Mouse (Mus musculus): ENCODE measurements at regions not wholly inside any gene's neighbourhood (a gene's known extent, or its start where the extent isn't known, plus 50 kb on each side); places are given as distances from the start of the nearest gene placed in this dataset.

DNA sequence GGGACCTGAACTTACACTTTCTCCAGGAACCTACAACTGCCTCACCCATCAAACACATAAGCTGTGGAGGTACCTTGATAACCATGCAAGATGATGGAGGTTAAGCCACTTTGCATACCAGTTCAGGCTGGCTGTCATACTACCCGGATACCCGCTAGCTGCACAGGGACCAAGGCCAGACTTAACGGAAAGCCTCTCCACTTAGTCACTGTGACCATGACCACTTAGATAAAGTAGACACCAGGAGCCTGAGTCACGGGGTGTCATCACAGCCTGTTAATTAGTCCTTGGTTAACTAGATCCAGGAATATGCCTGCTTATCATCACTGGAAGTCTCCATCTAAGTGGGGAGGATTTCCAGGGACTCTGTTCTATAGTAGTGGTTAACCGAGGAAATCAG, 124.7 kb downstream of the Aipl1 start:
- Histone ChIP-seq H3K4me2 (no peak overlapping the region), H3K9ac (no peak overlapping the region), H3K9me3 (no peaks in the 10 kb centered on the region), H3K27ac (no peak overlapping the region), H3K27me3 (no peaks in the 10 kb centered on the region), H3K4me3 (replicated peaks) (no peak overlapping the region), H3K36me3 (replicated peaks) (no peaks in the 10 kb centered on the region), H3K4me1 (no peaks in the 10 kb centered on the region)
- ATAC-seq (ENCODE audit: low FRiP score): no peak
- 88% methylated on average over 5 of the region's 5 CpGs for WGBS

DNA sequence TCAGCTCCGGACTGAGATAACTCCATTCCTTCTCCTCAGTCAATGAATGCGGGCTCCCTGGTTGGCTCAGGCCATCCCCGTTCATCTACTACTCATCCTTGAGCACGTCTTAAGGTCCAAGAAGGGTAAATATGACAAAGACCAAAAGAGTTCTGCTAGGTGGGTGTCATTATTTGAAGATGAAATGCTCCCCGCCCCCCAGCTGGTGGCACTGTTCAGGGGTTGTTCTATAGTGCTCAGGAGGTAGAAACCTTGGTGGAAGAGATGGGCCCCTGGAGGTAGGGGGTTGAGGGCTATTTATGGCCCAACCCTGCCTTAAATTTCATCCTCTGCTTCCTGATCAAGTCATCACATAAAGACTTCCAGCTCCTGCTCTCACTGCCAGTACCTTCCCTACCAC, 126.0 kb downstream of the Aipl1 start:
- 89% methylated on average over 5 of the region's 5 CpGs for WGBS
- no peak overlapping the region for H3K4me3 ChIP-seq (replicated peaks)
- no peaks in the 10 kb centered on the region for H3K27me3 ChIP-seq
- no peak overlapping the region for H3K9ac ChIP-seq
- H3K9me3 ChIP-seq: no peaks in the 10 kb centered on the region
- H3K27ac ChIP-seq: no peak overlapping the region
- no peak overlapping the region for H3K4me2 ChIP-seq
- no peaks in the 10 kb centered on the region for H3K4me1 ChIP-seq
- no peak for ATAC-seq (ENCODE audit: low FRiP score)
- H3K36me3 ChIP-seq (replicated peaks): no peaks in the 10 kb centered on the region

DNA sequence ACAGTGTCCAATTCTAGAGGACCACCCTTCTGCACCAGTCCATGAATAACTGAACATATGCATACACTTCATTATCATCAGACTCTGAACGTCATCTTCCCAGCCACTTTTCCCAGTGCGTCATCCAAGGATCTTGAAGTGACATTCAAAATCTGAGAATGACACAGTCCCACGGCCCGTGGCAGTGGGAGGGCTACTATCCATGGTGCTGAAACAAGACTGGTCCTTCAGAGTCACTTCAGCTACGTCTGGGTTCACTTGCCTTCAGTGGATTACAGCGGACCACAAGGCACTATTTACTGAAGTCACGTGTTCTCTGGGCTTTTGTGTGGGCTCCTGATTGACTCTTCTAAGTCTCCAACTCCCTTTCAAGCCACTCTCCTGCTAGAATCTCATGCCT, 128.7 kb downstream of the Aipl1 start:
- Histone ChIP-seq H3K27ac (no peak overlapping the region), H3K27me3 (no peaks in the 10 kb centered on the region), H3K4me1 (no peaks in the 10 kb centered on the region), H3K4me3 (replicated peaks) (no peak overlapping the region), H3K4me2 (no peak overlapping the region), H3K9me3 (no peaks in the 10 kb centered on the region), H3K9ac (no peak overlapping the region), H3K36me3 (replicated peaks) (no peaks in the 10 kb centered on the region)
- ATAC-seq (ENCODE audit: low FRiP score): no peak
- 30% methylated on average over 7 of the region's 7 CpGs for WGBS

DNA sequence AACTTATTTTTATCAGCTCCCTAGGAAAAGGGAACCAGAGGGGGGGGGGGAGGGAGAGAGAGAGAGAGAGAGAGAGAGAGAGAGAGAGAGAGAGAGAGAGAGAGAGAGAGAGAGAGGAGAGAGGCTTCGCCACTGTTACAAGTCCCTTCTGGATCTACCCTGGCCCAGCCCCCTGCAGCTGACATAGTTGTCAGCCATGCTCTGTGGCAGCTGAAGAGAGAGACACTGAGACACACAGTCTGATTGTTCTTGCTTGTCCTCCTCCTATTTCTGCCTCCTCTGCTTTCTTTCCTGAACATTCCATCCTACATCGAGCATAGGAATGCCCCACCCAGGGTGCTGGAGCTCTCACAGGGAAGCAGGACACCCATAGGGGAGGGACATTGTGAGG, 134.3 kb downstream of the Aipl1 start:
- peak; percentile 68; the same call in 1 of the 2 replicates for ATAC-seq (ENCODE audit: low FRiP score)
- Histone ChIP-seq H3K27ac (peak overlapping the region; percentile 47; the same call in 1 of the 2 replicates), H3K4me1 (peaks cover 13% of the 10 kb centered on the region), H3K9me3 (no peaks in the 10 kb centered on the region), H3K9ac (no peak overlapping the region), H3K4me3 (replicated peaks) (no peak overlapping the region), H3K27me3 (no peaks in the 10 kb centered on the region), H3K36me3 (replicated peaks) (no peaks in the 10 kb centered on the region), H3K4me2 (no peak overlapping the region)
- WGBS: 52% methylated on average over 2 of the region's 2 CpGs

DNA sequence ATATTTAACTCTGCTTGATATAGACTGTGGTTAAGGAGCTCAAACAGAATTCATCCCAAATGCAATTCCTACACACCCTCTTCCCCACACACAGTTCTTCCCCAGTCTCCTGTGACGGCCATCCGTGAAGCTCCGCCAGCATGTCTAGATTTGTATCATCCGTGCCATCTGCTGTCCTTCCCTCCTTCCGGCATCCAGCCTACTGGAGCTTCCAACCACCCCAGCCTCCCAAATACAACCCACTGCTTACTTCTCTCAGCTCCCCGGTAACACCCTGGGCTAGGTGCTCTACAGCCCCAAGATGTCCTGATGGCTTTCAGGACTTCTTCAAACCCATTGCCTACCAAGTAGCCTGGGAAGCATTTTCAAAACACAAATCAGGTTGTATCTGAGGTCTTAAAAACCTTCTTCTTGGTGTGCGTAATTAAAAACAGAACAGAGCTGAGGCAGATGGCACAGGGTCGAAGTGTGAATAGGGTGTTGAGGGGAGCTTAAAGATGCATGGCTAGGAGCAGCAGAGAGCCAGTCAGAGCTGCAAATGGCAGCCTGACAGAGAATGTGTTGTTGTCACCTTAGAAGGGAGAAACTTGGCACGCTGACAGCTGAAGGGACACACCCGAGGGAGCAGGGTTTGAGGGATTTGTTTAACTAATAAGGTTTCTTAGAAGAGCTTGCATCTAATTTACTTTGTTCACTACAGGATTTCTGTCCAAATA, 134.8 kb downstream of the Aipl1 start:
- WGBS: 61% methylated on average over 10 of the region's 10 CpGs
- no peaks in the 10 kb centered on the region for H3K36me3 ChIP-seq (replicated peaks)
- no peak overlapping the region for H3K4me2 ChIP-seq
- no peak overlapping the region for H3K4me3 ChIP-seq (replicated peaks)
- H3K9me3 ChIP-seq: no peaks in the 10 kb centered on the region
- no peaks in the 10 kb centered on the region for H3K27me3 ChIP-seq
- H3K27ac ChIP-seq: peak overlapping the region; percentile 74; the same call in 1 of the 2 replicates
- ATAC-seq (ENCODE audit: low FRiP score): peak; percentile 69; the same call in 1 of the 2 replicates
- H3K9ac ChIP-seq: no peak overlapping the region
- peaks cover 13% of the 10 kb centered on the region for H3K4me1 ChIP-seq

DNA sequence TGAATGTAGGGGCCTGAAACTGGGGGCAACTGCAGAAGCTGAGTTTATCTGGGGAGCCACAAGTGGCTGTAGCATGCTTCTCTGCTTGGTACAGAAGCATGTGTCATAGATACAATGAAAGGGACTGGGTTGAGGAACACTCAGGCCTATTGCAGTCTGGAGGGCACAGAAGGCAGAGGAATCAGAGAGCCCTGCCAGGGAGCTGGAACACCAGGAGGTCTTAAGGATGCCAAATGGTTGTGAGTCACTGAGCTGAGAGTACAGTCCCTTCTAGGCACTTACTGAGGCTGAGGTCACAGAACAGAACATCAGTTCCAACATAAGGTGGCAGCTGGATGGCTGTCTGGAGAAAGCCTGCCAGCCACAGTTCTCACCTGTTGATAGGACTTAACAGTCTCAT, 136.5 kb downstream of the Aipl1 start:
- no peak for ATAC-seq (ENCODE audit: low FRiP score)
- Histone ChIP-seq H3K4me2 (no peak overlapping the region), H3K36me3 (replicated peaks) (no peaks in the 10 kb centered on the region), H3K9me3 (no peaks in the 10 kb centered on the region), H3K4me1 (peaks cover 13% of the 10 kb centered on the region), H3K27ac (no peak overlapping the region), H3K27me3 (no peaks in the 10 kb centered on the region), H3K9ac (no peak overlapping the region), H3K4me3 (replicated peaks) (no peak overlapping the region)

DNA sequence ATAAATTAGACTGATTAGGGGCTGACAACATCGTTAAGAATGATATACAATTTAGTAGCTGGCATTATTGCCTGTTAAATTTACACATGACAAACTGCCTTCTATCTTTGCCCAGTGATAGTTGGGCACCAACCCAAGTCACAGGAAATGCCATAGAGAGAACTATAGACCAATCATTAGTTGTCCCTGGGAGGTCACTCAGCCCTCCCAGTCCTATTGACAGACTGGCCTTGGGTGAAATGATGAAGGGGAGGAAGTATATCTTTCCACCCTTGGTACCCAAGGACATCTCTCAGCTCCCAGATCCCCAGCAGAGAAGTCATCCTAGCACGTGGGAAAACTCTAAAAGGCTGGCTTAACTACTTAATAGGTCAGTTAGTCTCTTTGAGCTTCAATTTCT, 139.8 kb downstream of the Aipl1 start:
- no peak for ATAC-seq (ENCODE audit: low FRiP score)
- no peak overlapping the region for H3K4me2 ChIP-seq
- WGBS: 56% methylated on average over 2 of the region's 2 CpGs
- H3K27me3 ChIP-seq: no peaks in the 10 kb centered on the region
- no peak overlapping the region for H3K27ac ChIP-seq
- no peaks in the 10 kb centered on the region for H3K36me3 ChIP-seq (replicated peaks)
- no peak overlapping the region for H3K9ac ChIP-seq
- H3K4me3 ChIP-seq (replicated peaks): no peak overlapping the region
- H3K4me1 ChIP-seq: peaks cover 4% of the 10 kb centered on the region
- no peaks in the 10 kb centered on the region for H3K9me3 ChIP-seq

DNA sequence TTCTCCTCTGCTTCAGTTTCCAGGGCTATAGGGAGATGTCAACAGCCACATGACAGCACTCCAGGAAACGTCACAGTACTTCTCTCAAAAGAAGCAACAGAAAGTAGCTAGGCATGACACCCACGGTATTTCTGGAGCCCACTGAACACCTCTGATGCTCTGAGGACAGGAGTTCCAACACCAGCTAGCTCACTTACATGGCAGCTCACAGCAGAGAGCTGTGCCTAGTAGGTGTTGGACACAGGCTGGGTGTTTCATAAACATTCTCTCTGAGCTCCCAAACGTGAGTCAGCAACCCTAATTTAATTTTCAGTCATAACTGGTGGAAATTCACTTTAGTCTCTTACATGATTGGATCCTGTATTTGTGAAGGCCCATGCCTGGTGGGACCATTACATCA, 140.2 kb downstream of the Aipl1 start:
- H3K36me3 ChIP-seq (replicated peaks): no peaks in the 10 kb centered on the region
- H3K4me2 ChIP-seq: no peak overlapping the region
- ATAC-seq (ENCODE audit: low FRiP score): no peak
- no peak overlapping the region for H3K27ac ChIP-seq
- no peaks in the 10 kb centered on the region for H3K9me3 ChIP-seq
- H3K4me1 ChIP-seq: no peaks in the 10 kb centered on the region
- no peak overlapping the region for H3K4me3 ChIP-seq (replicated peaks)
- H3K27me3 ChIP-seq: no peaks in the 10 kb centered on the region
- no peak overlapping the region for H3K9ac ChIP-seq
- WGBS: 63% methylated on average over 3 of the region's 3 CpGs

DNA sequence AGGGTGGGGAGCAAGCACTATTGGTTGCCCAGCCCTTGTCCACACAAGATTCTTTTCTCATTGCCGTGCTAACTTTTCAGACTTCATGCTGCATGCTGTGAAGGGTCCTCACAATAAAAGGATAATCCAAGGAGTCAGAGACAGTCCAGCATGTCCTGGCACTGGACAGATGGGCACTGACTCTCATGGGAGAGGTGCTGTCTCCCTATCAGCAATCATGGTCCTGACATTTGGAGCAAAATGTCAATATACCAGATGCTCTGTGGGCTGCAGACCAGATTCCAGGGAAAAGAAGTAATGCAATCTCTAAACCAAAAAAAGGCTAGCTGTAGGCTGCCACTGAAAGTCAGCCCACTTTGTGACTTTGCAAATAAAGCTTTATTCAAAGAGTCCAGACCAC, 141.5 kb downstream of the Wscd1 start:
- ATAC-seq (ENCODE audit: low FRiP score): no peak
- no peaks in the 10 kb centered on the region for H3K36me3 ChIP-seq (replicated peaks)
- 83% methylated on average over 1 of the region's 1 CpGs for WGBS
- H3K4me3 ChIP-seq (replicated peaks): no peak overlapping the region
- no peak overlapping the region for H3K9ac ChIP-seq
- 0 out of 2 replicates have a peak, but pooled peaks cover 4% of the 10 kb centered on the region for H3K4me1 ChIP-seq
- no peak overlapping the region for H3K27ac ChIP-seq
- no peak overlapping the region for H3K4me2 ChIP-seq
- no peaks in the 10 kb centered on the region for H3K9me3 ChIP-seq
- H3K27me3 ChIP-seq: no peaks in the 10 kb centered on the region

DNA sequence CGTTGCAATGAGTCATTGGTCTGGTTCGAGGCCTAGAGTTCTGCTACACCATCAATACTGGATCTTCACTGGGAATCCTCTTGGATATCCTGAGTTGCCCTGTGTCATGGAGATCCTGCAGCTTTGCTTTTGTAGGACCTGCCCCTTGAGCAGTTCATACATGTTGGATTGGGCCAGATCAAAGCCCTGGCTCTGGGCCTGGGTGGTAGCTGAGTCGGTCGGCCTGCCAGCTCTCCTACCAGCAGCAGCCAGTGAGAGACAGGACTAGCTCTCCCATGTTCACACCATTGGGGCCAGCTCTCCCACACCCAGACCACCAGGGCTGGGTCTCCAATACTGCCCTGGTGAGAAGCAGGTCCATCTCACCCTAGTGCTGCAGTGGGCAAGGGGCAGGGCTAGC, 139.4 kb downstream of the Wscd1 start:
- H3K36me3 ChIP-seq (replicated peaks): no peaks in the 10 kb centered on the region
- H3K27me3 ChIP-seq: no peaks in the 10 kb centered on the region
- H3K4me3 ChIP-seq (replicated peaks): no peak overlapping the region
- 94% methylated on average over 4 of the region's 4 CpGs for WGBS
- no peak overlapping the region for H3K4me2 ChIP-seq
- H3K9me3 ChIP-seq: no peaks in the 10 kb centered on the region
- no peak for ATAC-seq (ENCODE audit: low FRiP score)
- no peak overlapping the region for H3K27ac ChIP-seq
- H3K9ac ChIP-seq: no peak overlapping the region
- 0 out of 2 replicates have a peak, but pooled peaks cover 4% of the 10 kb centered on the region for H3K4me1 ChIP-seq

DNA sequence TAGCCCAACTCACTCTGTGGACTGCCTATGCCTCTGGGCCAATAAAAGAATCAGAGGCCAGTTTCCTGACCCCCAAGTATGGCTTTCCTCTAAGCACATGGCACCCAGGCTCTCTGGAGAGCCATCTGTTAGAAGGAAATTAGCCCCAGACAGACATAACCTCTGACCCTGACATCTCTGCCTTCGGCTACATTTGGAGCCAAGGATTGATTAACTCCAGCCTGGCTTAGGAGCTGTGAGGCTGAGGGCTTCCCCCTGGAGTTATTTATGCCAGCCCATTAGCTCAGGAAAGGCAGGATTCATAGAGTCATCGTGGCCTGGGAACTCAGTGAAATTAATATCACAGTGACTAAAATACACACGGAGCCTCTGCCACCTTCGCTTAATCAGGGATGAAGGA, 137.5 kb downstream of the Wscd1 start:
- no peak for ATAC-seq (ENCODE audit: low FRiP score)
- Histone ChIP-seq H3K4me1 (0 out of 2 replicates have a peak, but pooled peaks cover 4% of the 10 kb centered on the region), H3K27me3 (no peaks in the 10 kb centered on the region), H3K4me3 (replicated peaks) (no peak overlapping the region), H3K27ac (no peak overlapping the region), H3K9me3 (no peaks in the 10 kb centered on the region), H3K4me2 (no peak overlapping the region), H3K9ac (no peak overlapping the region), H3K36me3 (replicated peaks) (no peaks in the 10 kb centered on the region)
- 77% methylated on average over 4 of the region's 4 CpGs for WGBS

DNA sequence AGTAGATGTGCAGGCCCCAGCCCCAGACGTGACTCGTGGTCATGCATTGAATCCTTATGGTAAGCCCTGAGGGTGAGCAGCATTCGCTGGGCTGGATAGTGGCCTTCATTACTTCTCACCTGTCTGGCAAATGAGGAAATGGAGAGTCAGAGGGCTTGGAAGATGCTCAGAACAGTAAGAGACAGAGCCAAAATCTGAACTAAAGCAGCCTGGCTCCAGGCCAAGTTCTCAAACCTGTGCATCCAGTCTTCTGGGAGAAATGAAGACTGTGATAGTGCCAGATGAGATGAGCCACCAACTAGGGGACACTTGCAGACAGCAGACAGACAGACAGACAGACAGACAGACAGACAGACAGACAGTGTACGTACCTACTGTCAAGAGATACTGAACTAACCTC, 137.1 kb downstream of the Wscd1 start:
- ATAC-seq (ENCODE audit: low FRiP score): no peak
- WGBS: 82% methylated on average over 4 of the region's 4 CpGs
- H3K27ac ChIP-seq: no peak overlapping the region
- 0 out of 2 replicates have a peak, but pooled peaks cover 4% of the 10 kb centered on the region for H3K4me1 ChIP-seq
- H3K4me3 ChIP-seq (replicated peaks): no peak overlapping the region
- no peaks in the 10 kb centered on the region for H3K9me3 ChIP-seq
- H3K4me2 ChIP-seq: no peak overlapping the region
- H3K27me3 ChIP-seq: no peaks in the 10 kb centered on the region
- no peak overlapping the region for H3K9ac ChIP-seq
- H3K36me3 ChIP-seq (replicated peaks): no peaks in the 10 kb centered on the region

DNA sequence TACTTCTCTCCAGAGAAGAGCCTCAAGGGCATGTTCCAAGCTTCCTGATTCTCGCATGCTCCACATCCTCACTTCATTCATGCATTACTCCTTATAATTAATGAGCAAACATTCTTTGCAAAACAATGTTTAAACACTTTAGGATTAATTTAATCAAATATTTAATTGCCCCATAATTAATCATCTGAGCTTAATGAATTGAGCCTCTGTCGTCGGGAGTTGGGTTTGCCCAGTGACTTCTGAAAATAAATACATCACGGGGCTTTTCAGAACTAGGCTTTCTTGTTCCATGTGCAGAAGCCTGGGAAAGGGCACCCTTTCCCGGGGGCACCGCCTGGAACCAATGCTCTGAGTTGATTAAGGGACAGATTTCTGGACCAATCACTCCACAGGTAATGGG, 135.1 kb downstream of the Wscd1 start:
- no peak overlapping the region for H3K27ac ChIP-seq
- H3K9ac ChIP-seq: no peak overlapping the region
- H3K4me2 ChIP-seq: no peak overlapping the region
- H3K4me3 ChIP-seq (replicated peaks): no peak overlapping the region
- 68% methylated on average over 6 of the region's 6 CpGs for WGBS
- no peaks in the 10 kb centered on the region for H3K9me3 ChIP-seq
- ATAC-seq (ENCODE audit: low FRiP score): no peak
- H3K36me3 ChIP-seq (replicated peaks): no peaks in the 10 kb centered on the region
- H3K27me3 ChIP-seq: no peaks in the 10 kb centered on the region
- H3K4me1 ChIP-seq: 0 out of 2 replicates have a peak, but pooled peaks cover 4% of the 10 kb centered on the region
